Mouse (Mus musculus): ENCODE data around the gene Ndrg4. TPM values are rescaled to one million over a fixed set of nuclear protein-coding genes. Genes with fewer than 3 reads are reported as not detected.

Gene Ndrg4
- polyA plus RNA-seq, 1 experiment from 2014 or later: 75.2 TPM

GRCm38 (mm10) chr8:95688073-95688672, 11.4 kb downstream of the Ndrg4 start:
- 83% methylated on average over 10 of the region's 10 CpGs for WGBS
- no peaks in the 10 kb centered on the region for H3K4me1 ChIP-seq
- peaks cover 15% of the 10 kb centered on the region for H3K27me3 ChIP-seq
- H3K9me3 ChIP-seq: no peaks in the 10 kb centered on the region
- H3K9ac ChIP-seq (replicated peaks): no peak overlapping the region
- ATAC-seq (ENCODE audit: low FRiP score, low read depth): no peak
- no peaks in the 10 kb centered on the region for H3K36me3 ChIP-seq
- H3K4me3 ChIP-seq: no peak overlapping the region
- H3K4me2 ChIP-seq (replicated peaks): no peak overlapping the region
- no peak overlapping the region for H3K27ac ChIP-seq (replicated peaks)

GRCm38 (mm10) chr8:95690929-95691541, 14.3 kb downstream of the Ndrg4 start:
- Histone ChIP-seq H3K36me3 (no peaks in the 10 kb centered on the region), H3K9me3 (no peaks in the 10 kb centered on the region), H3K4me3 (no peak overlapping the region), H3K27ac (replicated peaks) (no peak overlapping the region), H3K27me3 (peaks cover 39% of the 10 kb centered on the region), H3K4me2 (replicated peaks) (no peak overlapping the region), H3K9ac (replicated peaks) (no peak overlapping the region), H3K4me1 (peaks cover 11% of the 10 kb centered on the region)
- WGBS: 84% methylated on average over 13 of the region's 13 CpGs
- ATAC-seq (ENCODE audit: low FRiP score, low read depth): no peak

GRCm38 (mm10) chr8:95694631-95695030, 17.9 kb downstream of the Ndrg4 start:
- peak overlapping the region; percentile 20; the same call in 1 of the 2 replicates for H3K9ac ChIP-seq (replicated peaks)
- H3K9me3 ChIP-seq: no peaks in the 10 kb centered on the region
- peak overlapping the region; percentile 10; the same call in 1 of the 2 replicates for H3K4me2 ChIP-seq (replicated peaks)
- peaks cover 50% of the 10 kb centered on the region for H3K27me3 ChIP-seq
- no peak overlapping the region for H3K4me3 ChIP-seq
- peaks cover 14% of the 10 kb centered on the region for H3K4me1 ChIP-seq
- ATAC-seq (ENCODE audit: low FRiP score, low read depth): peak; percentile 50; the same call in 1 of the 2 replicates
- 8% methylated on average over 6 of the region's 6 CpGs for WGBS
- H3K36me3 ChIP-seq: no peaks in the 10 kb centered on the region
- H3K27ac ChIP-seq (replicated peaks): no peak overlapping the region

GRCm38 (mm10) chr8:95696661-95697060, 19.9 kb downstream of the Ndrg4 start:
- peaks cover 50% of the 10 kb centered on the region for H3K27me3 ChIP-seq
- H3K36me3 ChIP-seq: no peaks in the 10 kb centered on the region
- H3K4me1 ChIP-seq: peaks cover 26% of the 10 kb centered on the region
- peak overlapping the region; percentile 38; the same call in 1 of the 2 replicates for H3K4me2 ChIP-seq (replicated peaks)
- 49% methylated on average over 6 of the region's 8 CpGs for WGBS
- H3K27ac ChIP-seq (replicated peaks): no peak overlapping the region
- ATAC-seq (ENCODE audit: low FRiP score, low read depth): no peak
- H3K4me3 ChIP-seq: 0 out of 2 replicates have a peak overlapping the region, but pooled peaks have one; percentile 12
- H3K9me3 ChIP-seq: no peaks in the 10 kb centered on the region
- H3K9ac ChIP-seq (replicated peaks): no peak overlapping the region

- Histone ChIP-seq H3K9me3 (no peaks in the 10 kb centered on the region), H3K27me3 (peaks cover 53% of the 10 kb centered on the region), H3K4me1 (peaks cover 27% of the 10 kb centered on the region), H3K36me3 (no peaks in the 10 kb centered on the region), H3K27ac (replicated peaks) (no peak overlapping the region), H3K9ac (replicated peaks) (peak overlapping the region; percentile 20; the same call in 1 of the 2 replicates), H3K4me2 (replicated peaks) (peak overlapping the region; percentile 38; the same call in 1 of the 2 replicates), H3K4me3 (0 out of 2 replicates have a peak overlapping the region, but pooled peaks have one; percentile 12)
- ATAC-seq (ENCODE audit: low FRiP score, low read depth): peak; percentile 32
- WGBS: under 1% methylated on average over 11 of the region's 11 CpGs
Observed at GRCm38 (mm10) chr8:95697128-95697527, 20.3 kb downstream of the Ndrg4 start.

GRCm38 (mm10) chr8:95698179-95698578, 21.4 kb downstream of the Ndrg4 start:
- peaks cover 33% of the 10 kb centered on the region for H3K4me1 ChIP-seq
- H3K9ac ChIP-seq (replicated peaks): no peak overlapping the region
- no peak overlapping the region for H3K4me3 ChIP-seq
- H3K4me2 ChIP-seq (replicated peaks): no peak overlapping the region
- H3K9me3 ChIP-seq: no peaks in the 10 kb centered on the region
- no peaks in the 10 kb centered on the region for H3K36me3 ChIP-seq
- ATAC-seq (ENCODE audit: low FRiP score, low read depth): no peak
- 40% methylated on average over 6 of the region's 6 CpGs for WGBS
- H3K27me3 ChIP-seq: peaks cover 52% of the 10 kb centered on the region
- H3K27ac ChIP-seq (replicated peaks): no peak overlapping the region

GRCm38 (mm10) chr8:95700282-95700681, 23.5 kb downstream of the Ndrg4 start:
- no peak for ATAC-seq (ENCODE audit: low FRiP score, low read depth)
- H3K9me3 ChIP-seq: no peaks in the 10 kb centered on the region
- H3K4me2 ChIP-seq (replicated peaks): no peak overlapping the region
- WGBS: 50% methylated on average over 9 of the region's 9 CpGs
- H3K9ac ChIP-seq (replicated peaks): no peak overlapping the region
- H3K27ac ChIP-seq (replicated peaks): no peak overlapping the region; the same call in 1 of the 2 replicates
- H3K4me3 ChIP-seq: no peak overlapping the region
- no peaks in the 10 kb centered on the region for H3K36me3 ChIP-seq
- H3K27me3 ChIP-seq: peaks cover 36% of the 10 kb centered on the region
- peaks cover 37% of the 10 kb centered on the region for H3K4me1 ChIP-seq

- H3K27ac ChIP-seq (replicated peaks): no peak overlapping the region
- H3K4me2 ChIP-seq (replicated peaks): peak overlapping the region; percentile 93
- H3K36me3 ChIP-seq: peaks cover 6% of the 10 kb centered on the region; the same call in 1 of the 2 replicates
- H3K9ac ChIP-seq (replicated peaks): no peak overlapping the region
- WGBS: 80% methylated on average over 4 of the region's 4 CpGs
- no peak for ATAC-seq (ENCODE audit: low FRiP score, low read depth)
- H3K9me3 ChIP-seq: no peaks in the 10 kb centered on the region
- H3K27me3 ChIP-seq: peaks cover 27% of the 10 kb centered on the region
- H3K4me3 ChIP-seq: 0 out of 2 replicates have a peak overlapping the region, but pooled peaks have one; percentile 56
- H3K4me1 ChIP-seq: peaks cover 37% of the 10 kb centered on the region
Observed at GRCm38 (mm10) chr8:95701809-95702208, 25.0 kb downstream of the Ndrg4 start.

- 3% methylated on average over 34 of the region's 34 CpGs for WGBS
- peak; percentile 94 for ATAC-seq (ENCODE audit: low FRiP score, low read depth)
- peaks cover 34% of the 10 kb centered on the region for H3K4me1 ChIP-seq
- peaks cover 22% of the 10 kb centered on the region for H3K27me3 ChIP-seq
- H3K9ac ChIP-seq (replicated peaks): peak overlapping the region; percentile 70
- peak overlapping the region; percentile 67 for H3K27ac ChIP-seq (replicated peaks)
- H3K9me3 ChIP-seq: no peaks in the 10 kb centered on the region
- peaks cover 16% of the 10 kb centered on the region; the same call in 1 of the 2 replicates for H3K36me3 ChIP-seq
- H3K4me3 ChIP-seq: peak overlapping the region; percentile 56
- H3K4me2 ChIP-seq (replicated peaks): peak overlapping the region; percentile 93
Observed at GRCm38 (mm10) chr8:95702480-95703446, 26.0 kb downstream of the Ndrg4 start.

GRCm38 (mm10) chr8:95703461-95704260, 26.9 kb downstream of the Ndrg4 start:
- Histone ChIP-seq H3K9ac (replicated peaks) (peak overlapping the region; percentile 70), H3K27me3 (peaks cover 17% of the 10 kb centered on the region; the same call in 1 of the 2 replicates), H3K9me3 (no peaks in the 10 kb centered on the region), H3K4me1 (peaks cover 34% of the 10 kb centered on the region), H3K4me3 (peak overlapping the region; percentile 56), H3K4me2 (replicated peaks) (peak overlapping the region; percentile 93), H3K27ac (replicated peaks) (peak overlapping the region; percentile 67), H3K36me3 (peaks cover 18% of the 10 kb centered on the region; the same call in 1 of the 2 replicates)
- WGBS: 1% methylated on average over 15 of the region's 15 CpGs
- peak; percentile 53 for ATAC-seq (ENCODE audit: low FRiP score, low read depth)

GRCm38 (mm10) chr8:95704538-95704937, 27.8 kb downstream of the Ndrg4 start:
- peak overlapping the region; percentile 56; the same call in 1 of the 2 replicates for H3K4me3 ChIP-seq

More at GRCm38 (mm10) chr8:95704538-95704937, 27.8 kb downstream of the Ndrg4 start:
- 80% methylated on average over 3 of the region's 3 CpGs for WGBS
- Histone ChIP-seq H3K27ac (replicated peaks) (no peak overlapping the region), H3K36me3 (peaks cover 25% of the 10 kb centered on the region; the same call in 1 of the 2 replicates), H3K9ac (replicated peaks) (peak overlapping the region; percentile 70; the same call in 1 of the 2 replicates), H3K4me2 (replicated peaks) (peak overlapping the region; percentile 93), H3K27me3 (peaks cover 10% of the 10 kb centered on the region; the same call in 1 of the 2 replicates), H3K4me1 (peaks cover 34% of the 10 kb centered on the region), H3K9me3 (no peaks in the 10 kb centered on the region)
- no peak for ATAC-seq (ENCODE audit: low FRiP score, low read depth)
